Mouse (Mus musculus) layer of hippocampus, adult 2 months (tissue): ENCODE data around the gene Slc12a6. TPM values are rescaled to one million over a fixed set of nuclear protein-coding genes. Genes with fewer than 3 reads are reported as not detected.

Experiments used
- DNase-seq, 2 experiments: peaks; one replicate each; pipeline ENCODE4 v3.0.0; 2022; ENCODE audit warnings: low spot score in 2 of 2
- H3K27ac ChIP-seq: fragments of 200-600 bp; 2 replicates; pipeline ENCODE4 v1.8.1; 2022
- H3K4me3 ChIP-seq: fragments of 200-600 bp; 2 replicates; pipeline ENCODE4 v1.8.1; 2022; ENCODE audit warnings: mild to moderate bottlenecking
- CTCF ChIP-seq: fragments of 200-600 bp; conservative IDR thresholded peaks from 2 replicates; pipeline ENCODE4 v1.8.1; 2022; ENCODE audit warnings: antibody characterized with exemption, mild to moderate bottlenecking, moderate library complexity
- total RNA-seq, 2 experiments: library from RNA; stranded (reverse); gene quantifications; 2 replicates each; pipeline ENCODE4 v1.2.3; 2021

Slc12a6 gene
- total RNA-seq, 2 experiments from 2014 or later, result 107 to 112 TPM

DNA sequence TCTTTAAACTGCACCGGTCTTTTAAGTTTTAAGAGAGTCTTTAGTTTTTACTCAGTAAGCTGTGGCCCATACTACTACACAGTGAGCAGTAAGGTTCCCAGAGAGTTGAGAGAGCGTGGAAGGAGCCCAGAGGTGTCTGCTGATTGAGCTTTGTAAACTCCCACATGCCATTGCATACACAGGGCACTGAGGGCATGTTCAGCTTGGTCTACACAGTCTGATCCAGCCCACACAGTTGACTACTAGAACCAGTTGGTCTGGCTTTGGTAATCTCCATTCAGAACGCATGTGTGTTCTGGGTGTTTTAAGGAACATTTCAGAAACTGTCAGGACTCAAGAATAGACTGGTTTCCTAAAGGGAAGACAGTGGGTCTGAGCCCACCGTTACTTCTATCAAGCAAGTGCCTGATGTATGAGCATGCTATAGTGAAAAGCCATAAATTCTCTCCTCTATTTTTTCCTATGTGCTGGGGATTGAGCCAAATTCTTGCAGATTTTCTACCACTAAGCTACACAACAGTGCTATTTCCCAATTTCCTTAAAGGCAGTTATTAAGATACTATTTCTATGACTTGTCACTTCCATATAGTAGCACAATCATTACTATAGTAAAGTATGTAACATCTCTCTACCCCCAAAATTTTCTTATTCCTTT lies 125.8 kb downstream of the Slc12a6 start:
- TF ChIP-seq CTCF, result no peak
- no peak for DNase-seq
- no peak overlapping the region for H3K4me3 ChIP-seq
- no peak overlapping the region for H3K27ac ChIP-seq

DNA sequence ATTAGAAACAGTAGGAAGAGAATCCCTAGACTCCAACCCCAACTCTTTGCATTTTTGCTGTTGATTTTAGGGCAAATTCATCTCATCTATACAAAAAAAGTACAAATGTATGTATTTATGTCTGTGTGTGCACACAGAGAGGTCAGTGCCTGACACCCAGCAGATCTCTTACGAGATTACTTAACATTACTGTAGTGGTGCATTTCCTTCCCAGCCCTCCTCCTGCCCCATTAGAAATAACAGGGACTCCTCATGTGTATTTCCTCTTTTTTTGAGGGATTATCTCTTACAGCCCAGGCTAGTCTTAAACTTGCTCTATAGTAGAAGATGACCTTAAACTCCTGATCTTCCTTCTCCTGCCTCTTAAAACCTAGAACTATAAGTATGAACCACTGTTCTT lies 127.1 kb downstream of the Slc12a6 start:
- no peak for DNase-seq
- no peak for TF ChIP-seq CTCF

DNA sequence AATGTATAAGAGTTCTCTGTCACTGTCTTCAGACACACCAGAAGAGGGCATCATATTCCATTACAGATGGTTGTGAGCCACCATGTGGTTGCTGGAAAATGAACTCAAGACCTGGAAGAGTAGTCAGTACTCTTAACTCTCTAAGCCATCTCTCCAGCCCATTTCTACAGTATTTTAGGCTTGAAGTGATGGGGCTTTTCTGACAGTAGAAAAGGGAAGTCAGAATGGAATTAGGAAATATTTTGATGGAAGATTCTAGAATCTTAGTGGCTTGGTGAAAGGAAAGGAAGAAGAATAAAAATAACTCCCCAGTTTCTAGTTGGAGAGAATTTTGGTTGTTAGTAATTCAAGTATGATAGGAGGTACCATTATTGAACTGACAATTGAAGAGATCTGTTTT lies 128.3 kb downstream of the Slc12a6 start:
- TF ChIP-seq CTCF, result 0 out of 2 replicates have a peak, but pooled peaks have one; percentile 10
- no peak for DNase-seq
- no peak overlapping the region for H3K4me3 ChIP-seq
- H3K27ac ChIP-seq, result no peak overlapping the region

More for the DNA sequence above, 127.1 kb downstream of the Slc12a6 start:
- H3K4me3 ChIP-seq, result no peak overlapping the region
- no peak overlapping the region for H3K27ac ChIP-seq

DNA sequence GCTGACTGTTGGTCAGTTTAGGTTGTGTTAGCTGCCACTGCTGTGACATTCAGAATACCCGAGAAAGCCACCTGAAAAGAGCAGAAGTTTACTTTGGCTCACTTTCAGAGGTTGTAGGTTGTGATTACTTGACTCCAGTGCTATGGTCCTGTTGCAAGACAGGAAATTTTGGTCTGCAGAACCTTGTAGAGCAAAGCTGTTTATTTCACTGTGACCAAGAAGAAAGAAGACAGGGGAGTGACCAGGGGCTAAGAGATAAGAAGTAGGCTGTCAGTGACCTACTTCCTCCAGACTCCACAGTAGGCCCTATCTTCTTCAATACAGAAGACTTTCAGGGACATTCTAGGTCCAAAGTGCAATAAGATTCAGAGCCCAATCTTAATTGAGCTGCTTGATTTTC lies 131.0 kb downstream of the Slc12a6 start:
- Histone ChIP-seq H3K4me3 (no peak overlapping the region), H3K27ac (no peak overlapping the region)
- TF ChIP-seq CTCF, result no peak
- no peak for DNase-seq

DNA sequence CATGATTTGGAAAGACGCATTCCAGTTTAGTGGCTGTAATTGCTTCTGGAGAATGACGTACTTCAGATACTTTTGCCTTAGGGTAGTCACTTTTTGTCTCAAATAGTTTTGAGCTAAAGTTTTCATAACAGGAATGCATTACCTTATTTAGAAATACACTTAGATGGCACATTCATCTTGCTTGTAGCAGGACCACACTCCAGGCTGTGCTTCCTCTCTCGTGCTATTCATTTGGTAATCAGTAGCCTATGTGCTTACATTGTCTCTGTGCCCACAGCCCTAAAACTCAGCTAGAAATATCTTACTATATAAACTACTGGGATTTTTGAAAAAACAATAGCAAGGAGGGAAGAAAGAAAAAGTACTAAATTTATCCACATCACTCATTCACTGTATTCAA lies 141.4 kb downstream of the Slc12a6 start:
- Histone ChIP-seq H3K27ac (no peak overlapping the region), H3K4me3 (no peak overlapping the region)
- no peak for TF ChIP-seq CTCF
- DNase-seq, result no peak

Other genes with a start within 250 kb of the Slc12a6 start
- gene Olfr1311, start 241.4 kb upstream of the Slc12a6 start, total RNA-seq, result not detected
- gene Olfr1312, start 215.6 kb upstream of the Slc12a6 start, total RNA-seq, result not detected
- not detected for gene Olfr1313, start 188.0 kb upstream of the Slc12a6 start, total RNA-seq
- not detected for gene Olfr1314, start 169.0 kb upstream of the Slc12a6 start, total RNA-seq
- gene Olfr1315-ps1, start 150.4 kb upstream of the Slc12a6 start, total RNA-seq, result not detected
- gene Olfr1316, start 130.8 kb upstream of the Slc12a6 start, total RNA-seq, result not detected
- not detected for gene Olfr1317, start 125.5 kb upstream of the Slc12a6 start, total RNA-seq
- gene Olfr1318, start 111.6 kb upstream of the Slc12a6 start, total RNA-seq, result not detected
- 10 to 100 TPM; 87.5 to 89.8 TPM for gene Lpcat4, start 26.4 kb upstream of the Slc12a6 start, total RNA-seq
- gene Nutm1, start 6.5 kb upstream of the Slc12a6 start, total RNA-seq, result not detected
- 10 to 100 TPM; 51.6 to 52.0 TPM for gene Nop10, start 3.9 kb upstream of the Slc12a6 start, total RNA-seq
- under 1 TPM in 1 of 2 experiments, not detected in 1; 0.22 TPM for gene Gm21985, start 489 bp downstream of the Slc12a6 start, total RNA-seq
- gene Emc4, start 102.2 kb downstream of the Slc12a6 start, total RNA-seq, result 100 to 1,000 TPM; 130 to 136 TPM
- 10 to 100 TPM; 10.9 to 12.5 TPM for gene Katnbl1, start 113.4 kb downstream of the Slc12a6 start, total RNA-seq
- gene Emc7, start 189.2 kb downstream of the Slc12a6 start, total RNA-seq, result 10 to 100 TPM; 43.8 to 45.6 TPM
- gene Chrm5, start 214.9 kb downstream of the Slc12a6 start, total RNA-seq, result 1 to 10 TPM; 5.7 to 7.7 TPM
- 10 to 100 TPM in 1 of 2 experiments, 1 to 10 TPM in 1; 8.7 to 10.2 TPM for gene Aven, start 227.1 kb downstream of the Slc12a6 start, total RNA-seq